In genomic region chr13:89634137-89634683, GRCm38 (mm10) we compare ENCODE assay signal across 7 mouse cellular contexts.
A peak's percentile ranks its signal among the peaks of the same experiment; 100 is the strongest.
DNase-seq lines count a peak whose midpoint lies in the region; ATAC-seq and TF ChIP-seq lines count a peak whose summit lies in the region.

No protein-coding gene starts in this region.

- H3K27me3 ChIP-seq in E14TG2a.4 (ENCODE audit: insufficient read depth, low read length), result no peaks in the 10 kb centered on the region
- no peaks in the 10 kb centered on the region for H3K27me3 ChIP-seq in forebrain, embryonic 16.5 days (replicated peaks; ENCODE audit: control insufficient read depth, insufficient read depth, low read length)
- H3K27me3 ChIP-seq in limb, embryonic 13.5 days, result no peaks in the 10 kb centered on the region

- H3K9me3 ChIP-seq in E14TG2a.4 (ENCODE audit: low read length), result no peaks in the 10 kb centered on the region
- no peaks in the 10 kb centered on the region for H3K9me3 ChIP-seq in forebrain, embryonic 16.5 days (ENCODE audit: control insufficient read depth, low read length)
- no peaks in the 10 kb centered on the region for H3K9me3 ChIP-seq in limb, embryonic 13.5 days

- no peak overlapping the region for H3K9ac ChIP-seq in forebrain, embryonic 16.5 days (replicated peaks; ENCODE audit: low read depth, low read length)
- H3K9ac ChIP-seq in limb, embryonic 13.5 days, result no peak overlapping the region

- no peaks in the 10 kb centered on the region for H3K4me1 ChIP-seq in E14TG2a.4 (replicated peaks; ENCODE audit: low read depth, low read length)
- no peaks in the 10 kb centered on the region for H3K4me1 ChIP-seq in forebrain, embryonic 16.5 days (replicated peaks; ENCODE audit: control insufficient read depth, insufficient read depth, low read length)
- H3K4me1 ChIP-seq in limb, embryonic 13.5 days, result no peaks in the 10 kb centered on the region

- H3K4me2 ChIP-seq in forebrain, embryonic 16.5 days (ENCODE audit: low read length), result no peak overlapping the region
- no peak overlapping the region for H3K4me2 ChIP-seq in limb, embryonic 13.5 days (replicated peaks)

- TF ChIP-seq CTCF in layer of hippocampus, adult 2 months (conservative IDR thresholded peaks at IDR 0.05), result peak; percentile 96
- peak; percentile 87 for TF ChIP-seq CTCF in E14TG2a.4 (conservative IDR thresholded peaks at IDR 0.05; ENCODE audit: low read length)

- H3K36me3 ChIP-seq in E14TG2a.4 (ENCODE audit: insufficient read depth, low read length), result no peaks in the 10 kb centered on the region
- H3K36me3 ChIP-seq in forebrain, embryonic 16.5 days (ENCODE audit: control insufficient read depth, insufficient read depth), result no peaks in the 10 kb centered on the region
- H3K36me3 ChIP-seq in limb, embryonic 13.5 days, result no peaks in the 10 kb centered on the region

- H3K27ac ChIP-seq in layer of hippocampus, adult 2 months, result no peak overlapping the region
- H3K27ac ChIP-seq in forebrain, embryonic 16.5 days (ENCODE audit: low read length), result no peak overlapping the region
- H3K27ac ChIP-seq in limb, embryonic 13.5 days, result no peak overlapping the region

- WGBS in forebrain, embryonic 16.5 days, result 29% methylated on average over 4 of the region's 4 CpGs
- 28% methylated on average over 4 of the region's 4 CpGs for WGBS in limb, embryonic 13.5 days

- peak; percentile 33 to 57 for DNase-seq in layer of hippocampus, adult 2 months (ENCODE audit: low spot score in 2 of 2)
- DNase-seq in layer of hippocampus, postnatal 25 days (ENCODE audit: extremely low spot score in 1 of 2, low spot score in 1 of 2), result no peak
- peak; percentile 74 for DNase-seq in adipocyte (ENCODE audit: low spot score)
- peak; percentile 71 for DNase-seq in retina, postnatal 1 day

- no peak overlapping the region for H3K4me3 ChIP-seq in layer of hippocampus, adult 2 months
- H3K4me3 ChIP-seq in E14TG2a.4 (replicated peaks; ENCODE audit: low read length), result no peak overlapping the region
- H3K4me3 ChIP-seq in forebrain, embryonic 16.5 days (replicated peaks; ENCODE audit: low read length), result no peak overlapping the region
- H3K4me3 ChIP-seq in limb, embryonic 13.5 days, result no peak overlapping the region

- peak; percentile 84 for ATAC-seq in forebrain, embryonic 16.5 days
- ATAC-seq in limb, embryonic 13.5 days (ENCODE audit: low FRiP score, low read depth), result peak; percentile 64; the same call in 1 of the 2 replicates

Comparison
In these comparisons a context has a peak if more than half of its experiments do, and no peak if none do; other contexts are left out.
1. DNase-seq: peak in layer of hippocampus, adult 2 months (2 of 2), adipocyte (single experiment) and retina, postnatal 1 day (single experiment); none in layer of hippocampus, postnatal 25 days (0 of 2).